Mouse (Mus musculus) kidney, embryonic 16.5 days (tissue): ENCODE data around the gene Ticrr. TPM values are rescaled to one million over a fixed set of nuclear protein-coding genes. Genes with fewer than 3 reads are reported as not detected.
A peak's percentile ranks its signal among the peaks of the same experiment; 100 is the strongest.

Experiments used
- ATAC-seq: fragments of 200-750 bp; cut with Nextera tagmentation; 2 replicates; pipeline ENCODE4 v1.8.0; 2017; ENCODE audit warnings: moderate TSS enrichment; ENCODE audit not compliant: low FRiP score, low TSS enrichment
- H3K27ac ChIP-seq: fragments of 300-500 bp; sonication (generic); 2 replicates; pipeline ENCODE4 v1.5.1; 2014; ENCODE audit warnings: low read length
- H3K27me3 ChIP-seq: fragments of 300-500 bp; sonication (generic); 2 replicates; pipeline ENCODE4 v1.6.1; 2014; ENCODE audit warnings: low read length, control low read depth, mixed read lengths; ENCODE audit not compliant: insufficient read depth
- H3K36me3 ChIP-seq: fragments of 300-500 bp; sonication (generic); 2 replicates; pipeline ENCODE4 v1.6.1; 2014; ENCODE audit warnings: low read length, control low read depth, mixed read lengths; ENCODE audit not compliant: insufficient read depth
- H3K4me1 ChIP-seq: fragments of 300-500 bp; sonication (generic); 2 replicates; pipeline ENCODE4 v1.6.1; 2014; ENCODE audit warnings: low read length, control low read depth, mixed read lengths; ENCODE audit not compliant: insufficient read depth
- H3K4me2 ChIP-seq: fragments of 300-500 bp; sonication (generic); replicated peaks from 2 replicates; pipeline ENCODE4 v1.6.1; 2014; ENCODE audit warnings: low read depth, low read length
- H3K4me3 ChIP-seq: fragments of 300-500 bp; sonication (generic); 2 replicates; pipeline ENCODE4 v1.5.1; 2014; ENCODE audit warnings: mild to moderate bottlenecking, low read length
- H3K9ac ChIP-seq: fragments of 300-500 bp; sonication (generic); replicated peaks from 2 replicates; pipeline ENCODE4 v1.6.1; 2014; ENCODE audit warnings: low read length
- H3K9me3 ChIP-seq: fragments of 300-500 bp; sonication (generic); 2 replicates; pipeline ENCODE4 v1.6.1; 2016; ENCODE audit warnings: low read length, control low read depth
- WGBS: fragments of 180-500 bp; shearing (Covaris S2); extraction: QIAGEN DNeasy Blood & Tissue Kit; methylation state at CpG from one replicate; pipeline ENCODE4 v1.1.7; 2014; 5-methylcytosine and 5-hydroxymethylcytosine counted together
- polyA plus RNA-seq: library from polyadenylated mRNA; unstranded; fragments of >200 nt; fragmentation: Nextera tagmentation; extraction: Ambion mirVana; gene quantifications from 2 replicates; pipeline ENCODE4 v1.2.1, GENCODE M21; 2015

Gene Ticrr
- polyA plus RNA-seq, 1 experiment from 2014 or later, result 8.8 TPM

DNA sequence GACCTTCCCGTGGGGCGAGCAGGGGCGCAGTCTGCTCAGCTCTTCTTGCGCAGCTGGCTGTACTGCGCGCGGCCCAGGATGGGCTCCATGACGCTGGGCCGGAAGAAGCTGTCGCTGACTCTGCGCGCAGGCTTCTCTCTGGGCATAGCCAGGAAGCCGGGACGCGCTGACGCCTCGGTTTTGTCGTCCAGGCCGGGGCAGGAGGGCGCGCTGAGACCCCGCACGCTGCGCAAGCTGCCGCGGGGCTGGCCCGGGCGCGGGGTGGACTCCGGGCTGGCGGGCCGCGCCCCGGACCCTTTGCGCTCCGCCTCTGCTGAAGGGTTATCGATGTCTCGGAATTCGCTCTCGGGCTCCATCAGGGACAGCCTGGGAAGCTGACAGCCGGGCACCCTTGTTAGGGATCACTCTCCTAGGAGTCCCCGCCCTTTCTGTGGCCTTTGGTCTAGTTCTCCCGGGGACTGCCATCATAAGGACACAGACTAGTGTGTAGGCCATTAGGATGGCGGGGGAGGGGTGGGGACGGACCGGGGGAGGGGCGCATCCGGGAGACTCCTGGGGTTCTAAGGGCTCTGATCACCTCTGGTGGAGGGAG is 61.5 kb downstream of the Ticrr start:
- H3K27ac ChIP-seq, result no peak overlapping the region; the same call in 1 of the 2 replicates
- H3K36me3 ChIP-seq, result no peaks in the 10 kb centered on the region
- H3K9me3 ChIP-seq, result no peaks in the 10 kb centered on the region
- H3K4me3 ChIP-seq, result peak overlapping the region; percentile 64
- peak; percentile 83 for ATAC-seq
- WGBS, result under 1% methylated on average over 47 of the region's 48 CpGs
- peak overlapping the region; percentile 89 for H3K4me2 ChIP-seq
- H3K4me1 ChIP-seq, result peaks cover 10% of the 10 kb centered on the region; the same call in 1 of the 2 replicates
- peaks cover 17% of the 10 kb centered on the region for H3K27me3 ChIP-seq
- peak overlapping the region; percentile 72 for H3K9ac ChIP-seq

DNA sequence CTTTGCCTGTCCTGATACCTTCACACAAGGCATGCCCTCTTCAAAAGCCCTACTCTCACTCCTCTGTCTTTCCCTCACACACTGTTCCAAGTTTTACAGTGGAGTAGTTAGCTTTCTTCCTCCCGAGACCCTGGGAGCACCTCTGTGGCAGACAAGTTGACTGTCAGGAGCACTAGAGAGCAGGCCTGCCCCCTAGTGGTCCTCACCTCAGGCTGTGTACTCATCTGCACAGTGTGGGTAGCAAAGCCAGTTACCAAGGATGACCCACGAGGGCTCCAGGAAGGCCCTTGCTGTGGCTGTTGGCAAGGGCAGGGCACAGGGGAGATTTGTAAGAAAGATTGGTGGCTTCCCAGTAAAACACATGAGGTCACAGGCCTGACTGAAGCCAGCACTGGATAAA is 67.1 kb downstream of the Ticrr start:
- H3K9me3 ChIP-seq, result no peaks in the 10 kb centered on the region
- H3K9ac ChIP-seq, result no peak overlapping the region
- H3K27ac ChIP-seq, result no peak overlapping the region
- no peak for ATAC-seq
- no peak overlapping the region for H3K4me3 ChIP-seq
- H3K4me2 ChIP-seq, result no peak overlapping the region
- 0 out of 2 replicates have a peak, but pooled peaks cover under 1% of the 10 kb centered on the region for H3K4me1 ChIP-seq
- WGBS, result 12% methylated on average over 2 of the region's 2 CpGs
- H3K27me3 ChIP-seq, result peaks cover 7% of the 10 kb centered on the region
- no peaks in the 10 kb centered on the region for H3K36me3 ChIP-seq

DNA sequence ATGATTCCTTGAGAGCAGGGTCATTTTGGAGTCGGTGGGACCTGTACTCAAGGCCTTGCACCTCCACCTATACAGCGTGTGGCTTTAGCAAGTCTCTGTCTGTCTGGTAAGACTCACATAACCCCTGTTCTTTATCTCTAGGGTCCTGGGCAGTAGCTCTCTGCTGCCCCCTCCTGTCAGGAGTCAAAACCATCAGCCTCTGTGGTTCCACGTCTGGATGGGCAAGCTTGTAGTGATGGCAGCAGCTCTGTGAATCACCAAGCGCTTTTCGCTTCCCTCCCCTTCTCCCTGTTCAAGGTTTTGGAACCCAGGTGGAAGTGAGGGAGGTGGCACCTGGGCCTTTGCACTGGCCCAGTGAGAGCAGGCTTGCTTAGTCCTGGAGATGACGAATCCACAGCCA is 68.2 kb downstream of the Ticrr start:
- H3K9me3 ChIP-seq, result no peaks in the 10 kb centered on the region
- no peak overlapping the region for H3K9ac ChIP-seq
- 29% methylated on average over 6 of the region's 6 CpGs for WGBS
- no peaks in the 10 kb centered on the region for H3K4me1 ChIP-seq
- no peak overlapping the region for H3K4me3 ChIP-seq
- no peak overlapping the region for H3K4me2 ChIP-seq
- H3K36me3 ChIP-seq, result no peaks in the 10 kb centered on the region
- 0 out of 2 replicates have a peak, but pooled peaks have one; percentile 29 for ATAC-seq
- H3K27me3 ChIP-seq, result no peaks in the 10 kb centered on the region; the same call in 1 of the 2 replicates
- H3K27ac ChIP-seq, result no peak overlapping the region

DNA sequence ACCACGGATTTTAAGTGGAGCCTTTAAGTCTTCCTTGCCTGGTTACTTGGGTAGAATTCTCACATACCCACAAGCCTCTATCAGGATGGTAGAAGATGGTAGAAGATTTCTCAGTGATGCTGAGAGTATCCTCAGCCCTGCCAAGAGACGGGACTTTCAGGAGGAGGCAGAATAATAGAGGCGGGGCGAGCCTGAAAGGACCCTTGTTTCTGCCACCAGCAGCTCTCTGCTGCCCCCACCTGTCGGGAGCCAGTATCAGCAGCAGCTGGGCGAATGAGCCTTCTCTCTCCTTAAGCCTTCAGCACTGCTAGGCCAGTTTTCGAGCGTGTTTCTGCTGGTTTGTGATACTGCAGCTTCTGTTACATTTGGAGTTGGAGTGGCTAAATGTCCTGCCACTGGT is 69.2 kb downstream of the Ticrr start:
- no peak overlapping the region for H3K27ac ChIP-seq
- no peaks in the 10 kb centered on the region for H3K36me3 ChIP-seq
- no peaks in the 10 kb centered on the region for H3K4me1 ChIP-seq
- peak; percentile 29; the same call in 1 of the 2 replicates for ATAC-seq
- H3K4me2 ChIP-seq, result no peak overlapping the region
- 7% methylated on average over 8 of the region's 8 CpGs for WGBS
- no peaks in the 10 kb centered on the region for H3K9me3 ChIP-seq
- H3K27me3 ChIP-seq, result no peaks in the 10 kb centered on the region
- no peak overlapping the region for H3K9ac ChIP-seq
- no peak overlapping the region for H3K4me3 ChIP-seq

DNA sequence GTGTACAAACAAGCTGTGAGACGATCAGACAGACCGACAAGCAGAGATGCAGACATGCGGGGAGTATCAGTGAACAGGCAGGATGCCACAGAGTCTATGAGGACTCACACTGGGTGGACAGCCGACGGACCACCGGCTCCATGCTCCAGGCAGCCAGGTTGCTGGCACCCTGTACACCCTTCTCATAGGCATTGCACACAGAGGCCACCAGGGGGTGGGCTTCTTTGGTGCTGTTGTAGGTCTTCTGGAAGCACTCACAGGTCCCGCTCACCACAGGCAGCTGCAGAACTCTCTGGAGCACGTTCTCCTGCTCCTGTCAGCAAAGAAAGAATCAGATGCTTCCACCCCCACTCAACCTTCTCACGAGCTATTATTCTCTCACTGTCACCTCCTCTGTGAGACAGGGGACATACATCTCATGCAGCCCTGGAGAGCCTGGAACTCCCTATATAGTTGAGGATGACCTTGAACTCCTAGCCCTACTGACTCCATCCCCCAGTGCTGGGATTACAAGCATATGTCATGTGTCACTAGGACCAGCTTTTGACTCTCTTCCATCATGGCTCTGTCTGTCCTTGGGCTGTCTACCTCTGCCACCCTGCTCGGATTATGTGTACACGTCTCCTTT is 69.9 kb downstream of the Ticrr start:
- peak; percentile 11; the same call in 1 of the 2 replicates for ATAC-seq
- WGBS, result 58% methylated on average over 11 of the region's 11 CpGs
- no peak overlapping the region for H3K4me3 ChIP-seq
- no peak overlapping the region for H3K4me2 ChIP-seq
- H3K9me3 ChIP-seq, result no peaks in the 10 kb centered on the region
- H3K36me3 ChIP-seq, result no peaks in the 10 kb centered on the region
- no peaks in the 10 kb centered on the region for H3K4me1 ChIP-seq
- H3K9ac ChIP-seq, result no peak overlapping the region
- no peak overlapping the region for H3K27ac ChIP-seq
- no peaks in the 10 kb centered on the region for H3K27me3 ChIP-seq

DNA sequence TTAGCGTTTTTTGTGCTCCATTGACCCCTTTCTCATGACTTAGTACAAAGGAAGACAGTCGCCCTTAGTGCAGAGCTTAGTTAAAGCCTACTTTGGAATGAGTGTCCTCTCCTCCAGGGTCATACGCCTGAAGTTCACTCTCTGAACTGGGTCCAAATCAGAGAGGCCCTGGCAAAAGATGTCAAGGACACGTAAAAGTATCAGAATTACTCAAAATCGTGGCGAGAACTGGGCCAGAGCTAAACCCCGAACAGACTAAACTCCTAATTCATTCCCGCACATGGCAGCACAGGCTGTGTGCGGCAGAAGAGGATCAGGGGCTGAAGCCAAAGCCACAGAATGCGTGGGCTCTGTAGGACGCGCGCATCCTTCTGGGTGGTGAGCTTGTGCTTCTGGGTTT is 71.4 kb downstream of the Ticrr start:
- 83% methylated on average over 13 of the region's 13 CpGs for WGBS
- no peak for ATAC-seq
- Histone ChIP-seq H3K27ac (no peak overlapping the region), H3K9ac (no peak overlapping the region), H3K9me3 (no peaks in the 10 kb centered on the region), H3K4me1 (no peaks in the 10 kb centered on the region), H3K27me3 (no peaks in the 10 kb centered on the region), H3K4me3 (no peak overlapping the region), H3K4me2 (no peak overlapping the region), H3K36me3 (no peaks in the 10 kb centered on the region)

DNA sequence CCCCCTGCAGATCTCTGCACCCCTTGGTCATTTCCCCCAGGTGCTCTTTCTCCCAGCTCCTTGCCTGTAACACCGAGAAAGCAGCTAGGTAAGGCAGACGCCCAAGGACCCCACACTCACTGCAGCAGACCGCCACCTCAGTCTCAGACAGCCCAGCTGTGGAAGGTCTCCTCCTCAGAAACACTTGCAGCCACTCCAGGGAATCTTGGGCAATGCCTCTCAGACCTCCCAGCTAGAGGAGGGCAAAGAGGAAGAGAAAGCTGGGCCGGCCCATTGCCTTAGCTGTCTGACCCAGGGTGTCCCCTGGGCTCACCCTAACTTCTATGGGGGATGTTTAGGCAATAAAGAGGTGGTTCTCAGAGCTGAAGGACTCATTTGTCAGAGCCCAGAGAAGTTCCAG is 72.6 kb downstream of the Ticrr start, which contains the start of gene Plin1:
Gene Plin1, minus strand, starts transcription at position 282 of the 400 bp plus-strand sequence.
- H3K4me3 ChIP-seq, result no peak within 1 kb of the TSS
- 70% methylated on average over 4 of the region's 4 CpGs for WGBS
- no peak for ATAC-seq
- no peak within 1 kb of the TSS for H3K27ac ChIP-seq
- H3K9ac ChIP-seq, result no peak within 1 kb of the TSS
- H3K9me3 ChIP-seq, result no peaks in the 10 kb centered on the region
- no peaks in the 10 kb centered on the region for H3K27me3 ChIP-seq
- H3K36me3 ChIP-seq, result no peaks in the 10 kb centered on the region
- no peak within 1 kb of the TSS for H3K4me2 ChIP-seq
- H3K4me1 ChIP-seq, result no peaks in the 10 kb centered on the region

DNA sequence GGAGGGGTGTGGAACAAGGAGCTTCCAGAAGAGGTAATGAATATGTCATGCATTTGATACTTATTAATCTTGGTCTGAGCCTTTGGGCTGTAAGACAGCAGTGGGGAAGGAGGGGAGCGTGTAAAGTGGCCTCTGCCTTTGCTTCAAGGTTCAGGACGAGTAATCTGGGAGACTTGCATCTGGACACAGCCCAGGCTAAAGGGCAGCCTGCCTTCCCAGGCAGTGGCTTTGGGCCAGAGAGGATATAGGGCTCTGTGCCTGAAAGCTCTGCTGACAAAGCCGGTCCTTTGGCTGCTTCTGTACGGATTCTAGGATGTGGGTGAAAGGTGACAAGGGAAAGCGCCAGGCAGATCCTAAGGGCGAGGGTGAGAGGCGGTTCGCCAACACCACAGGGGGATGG is 74.6 kb downstream of the Ticrr start:
- Histone ChIP-seq H3K4me1 (no peaks in the 10 kb centered on the region), H3K27ac (no peak overlapping the region), H3K36me3 (peaks cover 2% of the 10 kb centered on the region), H3K27me3 (no peaks in the 10 kb centered on the region), H3K4me3 (no peak overlapping the region), H3K9ac (no peak overlapping the region), H3K9me3 (no peaks in the 10 kb centered on the region), H3K4me2 (no peak overlapping the region)
- WGBS, result 66% methylated on average over 8 of the region's 8 CpGs
- ATAC-seq, result peak; percentile 85

DNA sequence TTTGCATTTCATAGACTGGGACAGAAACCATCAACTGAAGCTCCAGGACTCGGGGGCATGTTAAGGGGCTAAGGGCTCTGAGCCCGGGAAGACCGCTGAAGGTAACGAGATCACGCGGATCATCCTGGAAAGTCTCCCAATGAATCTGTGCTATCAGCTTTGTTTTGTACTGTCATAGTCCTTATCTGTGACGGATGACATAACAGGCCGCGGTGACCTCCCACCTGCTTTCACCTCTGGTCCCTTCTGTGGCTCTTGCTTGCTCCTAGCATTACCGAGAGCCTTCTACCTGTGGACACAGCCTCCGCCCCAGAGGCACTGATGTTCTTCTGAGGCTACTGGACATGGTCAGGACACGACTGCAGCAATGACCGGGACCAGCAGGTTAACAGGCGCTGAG is 76.5 kb downstream of the Ticrr start:
- H3K36me3 ChIP-seq, result peaks cover 4% of the 10 kb centered on the region
- no peaks in the 10 kb centered on the region for H3K27me3 ChIP-seq
- no peak overlapping the region for H3K4me2 ChIP-seq
- ATAC-seq, result no peak
- H3K4me3 ChIP-seq, result no peak overlapping the region
- H3K27ac ChIP-seq, result no peak overlapping the region
- H3K9ac ChIP-seq, result no peak overlapping the region
- no peaks in the 10 kb centered on the region for H3K9me3 ChIP-seq
- H3K4me1 ChIP-seq, result no peaks in the 10 kb centered on the region
- WGBS, result 85% methylated on average over 14 of the region's 14 CpGs

DNA sequence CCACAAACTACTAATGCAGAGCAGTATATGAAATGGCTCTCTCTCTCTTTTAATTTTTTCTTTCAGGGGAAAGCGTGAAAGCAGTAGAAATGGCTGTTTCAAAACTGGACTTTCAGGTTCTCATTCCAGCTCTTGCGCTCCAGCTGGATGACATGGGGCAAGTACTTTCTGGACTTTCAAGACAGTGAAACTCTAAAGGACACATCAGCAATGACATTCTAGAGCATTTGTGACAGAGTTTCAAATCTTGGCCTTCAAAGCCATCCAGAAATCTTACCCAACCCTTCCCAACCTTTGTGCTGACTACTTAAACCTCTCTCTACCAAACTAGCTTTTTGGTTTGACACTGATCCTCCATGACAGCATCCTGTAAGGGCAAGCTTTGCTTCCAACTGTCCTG is 78.9 kb downstream of the Ticrr start:
- peaks cover 4% of the 10 kb centered on the region for H3K36me3 ChIP-seq
- H3K27me3 ChIP-seq, result no peaks in the 10 kb centered on the region
- ATAC-seq, result no peak
- no peaks in the 10 kb centered on the region for H3K9me3 ChIP-seq
- H3K27ac ChIP-seq, result no peak overlapping the region
- no peak overlapping the region for H3K4me2 ChIP-seq
- H3K4me3 ChIP-seq, result no peak overlapping the region
- peaks cover 7% of the 10 kb centered on the region for H3K4me1 ChIP-seq
- no peak overlapping the region for H3K9ac ChIP-seq
- WGBS, result 89% methylated on average over 2 of the region's 2 CpGs
